Mouse (Mus musculus) embryonic facial prominence, embryonic 12.5 days (tissue): ENCODE results near the gene Ddx46. TPM values are rescaled to one million over a fixed set of nuclear protein-coding genes. Genes with fewer than 3 reads are reported as not detected.
A peak's percentile ranks its signal among the peaks of the same experiment; 100 is the strongest.

Source experiments
- ATAC-seq: fragments of 200-750 bp; cut with Nextera tagmentation; 2 replicates; pipeline ENCODE4 v1.8.0; 2017; ENCODE audit not compliant: insufficient number of reproducible peaks, insufficient read depth, low FRiP score, low TSS enrichment
- H3K27ac ChIP-seq: fragments of 300-500 bp; sonication (generic); 2 replicates; pipeline ENCODE4 v1.5.1; 2016; ENCODE audit warnings: mild to moderate bottlenecking
- H3K27me3 ChIP-seq: fragments of 300-500 bp; sonication (generic); 2 replicates; pipeline ENCODE4 v1.6.1; 2016; ENCODE audit warnings: mild to moderate bottlenecking, moderate library complexity
- H3K36me3 ChIP-seq: fragments of 300-500 bp; sonication (generic); 2 replicates; pipeline ENCODE4 v1.6.1; 2016; ENCODE audit warnings: mild to moderate bottlenecking
- H3K4me1 ChIP-seq: fragments of 300-500 bp; sonication (generic); 2 replicates; pipeline ENCODE4 v1.6.1; 2016
- H3K4me2 ChIP-seq: fragments of 300-500 bp; sonication (generic); replicated peaks from 2 replicates; pipeline ENCODE4 v1.6.1; 2016; ENCODE audit warnings: mild to moderate bottlenecking, moderate library complexity
- H3K4me3 ChIP-seq: fragments of 300-500 bp; sonication (generic); 2 replicates; pipeline ENCODE4 v1.5.1; 2016; ENCODE audit warnings: mild to moderate bottlenecking
- H3K9ac ChIP-seq: fragments of 300-500 bp; sonication (generic); 2 replicates; pipeline ENCODE4 v1.6.1; 2016; ENCODE audit warnings: mild to moderate bottlenecking, moderate library complexity
- H3K9me3 ChIP-seq: fragments of 300-500 bp; sonication (generic); 2 replicates; pipeline ENCODE4 v1.6.1; 2016; ENCODE audit warnings: mild to moderate bottlenecking, moderate library complexity
- WGBS: fragments of 180-500 bp; shearing (Covaris S2); methylation state at CpG from one replicate; pipeline ENCODE4 v1.1.7; 2016; 5-methylcytosine and 5-hydroxymethylcytosine counted together
- polyA plus RNA-seq: library from polyadenylated mRNA; unstranded; fragments of >200 nt; fragmentation: Nextera tagmentation; extraction: Ambion mirVana; gene quantifications from 2 replicates; pipeline ENCODE4 v1.2.1, GENCODE M21; 2016

Ddx46 gene
- polyA plus RNA-seq, 1 experiment from 2014 or later: 42.4 TPM

DNA sequence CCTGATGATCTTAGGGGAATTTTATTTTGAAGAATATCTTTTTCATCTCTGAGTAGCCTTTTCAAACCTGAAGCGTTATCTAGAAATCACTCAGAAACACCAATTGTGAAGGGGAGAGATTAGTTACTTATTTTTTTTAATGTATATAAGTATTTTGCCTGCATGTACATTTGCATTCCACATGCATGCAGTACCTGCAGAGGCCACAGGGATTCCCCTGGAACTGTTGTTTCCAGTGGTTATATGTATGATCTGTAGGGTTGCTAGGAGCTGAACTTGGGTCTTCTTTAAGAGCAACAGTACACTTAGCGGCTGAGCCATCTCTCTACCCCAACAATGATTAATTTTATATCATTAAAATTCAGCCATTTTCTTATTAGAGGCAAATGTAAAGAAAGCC, 9.7 kb downstream of the Ddx46 start:
- Histone ChIP-seq H3K4me3 (no peak overlapping the region), H3K4me1 (no peaks in the 10 kb centered on the region), H3K27me3 (no peaks in the 10 kb centered on the region), H3K9ac (no peak overlapping the region), H3K9me3 (no peaks in the 10 kb centered on the region), H3K27ac (no peak overlapping the region), H3K4me2 (no peak overlapping the region), H3K36me3 (peaks cover 66% of the 10 kb centered on the region)
- no peak for ATAC-seq
- 95% methylated on average over 2 of the region's 2 CpGs for whole genome bisulfite sequencing

DNA sequence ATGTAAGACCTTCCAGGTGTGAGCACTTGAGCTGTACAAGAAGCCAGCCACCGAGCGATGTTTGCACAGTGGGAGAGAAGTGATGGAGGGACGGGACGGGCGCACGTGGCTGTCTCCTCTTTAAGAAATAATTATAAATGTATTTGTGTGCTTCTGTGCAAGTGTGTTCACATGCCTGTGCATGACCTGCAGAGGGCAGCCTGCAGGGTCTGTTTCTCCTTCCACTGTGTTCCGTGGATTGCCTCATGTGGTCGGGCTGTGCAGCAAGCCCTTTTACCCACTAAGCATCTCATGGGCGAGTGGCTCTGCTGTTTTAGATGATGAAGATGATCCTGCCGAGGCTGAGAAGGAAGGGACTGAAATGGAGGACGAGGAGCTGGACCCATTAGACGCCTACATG, 15.3 kb downstream of the Ddx46 start:
- no peaks in the 10 kb centered on the region for H3K4me1 ChIP-seq
- H3K27me3 ChIP-seq: no peaks in the 10 kb centered on the region
- no peaks in the 10 kb centered on the region for H3K9me3 ChIP-seq
- no peak for ATAC-seq
- no peak overlapping the region for H3K4me2 ChIP-seq
- peaks cover 98% of the 10 kb centered on the region for H3K36me3 ChIP-seq
- H3K9ac ChIP-seq: no peak overlapping the region
- 90% methylated on average over 12 of the region's 12 CpGs for WGBS
- no peak overlapping the region for H3K4me3 ChIP-seq
- H3K27ac ChIP-seq: no peak overlapping the region

DNA sequence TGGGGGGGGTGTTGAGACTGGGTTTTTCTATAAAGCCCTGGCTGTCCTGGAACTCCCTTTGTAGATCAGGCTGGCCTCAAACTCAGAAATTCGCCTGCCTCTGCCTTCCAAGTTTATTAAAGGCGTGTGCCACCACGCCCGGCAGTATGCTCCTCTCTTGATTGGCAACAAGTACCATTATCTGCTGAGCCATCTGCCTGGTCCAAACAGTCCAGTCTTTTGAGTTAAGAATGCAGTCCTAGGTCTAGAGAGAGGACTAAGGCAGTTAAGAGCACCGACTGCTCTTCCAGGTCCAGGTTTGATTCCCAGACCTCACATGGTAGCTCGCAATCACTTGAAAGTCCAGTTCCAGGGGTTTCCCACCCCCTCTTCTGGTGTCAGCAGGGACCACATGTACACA, 16.2 kb downstream of the Ddx46 start:
- Histone ChIP-seq H3K9me3 (no peaks in the 10 kb centered on the region), H3K36me3 (peaks cover 98% of the 10 kb centered on the region), H3K9ac (no peak overlapping the region), H3K27ac (no peak overlapping the region), H3K27me3 (no peaks in the 10 kb centered on the region), H3K4me3 (no peak overlapping the region), H3K4me2 (no peak overlapping the region), H3K4me1 (no peaks in the 10 kb centered on the region)
- no peak for ATAC-seq
- WGBS: 90% methylated on average over 6 of the region's 6 CpGs

DNA sequence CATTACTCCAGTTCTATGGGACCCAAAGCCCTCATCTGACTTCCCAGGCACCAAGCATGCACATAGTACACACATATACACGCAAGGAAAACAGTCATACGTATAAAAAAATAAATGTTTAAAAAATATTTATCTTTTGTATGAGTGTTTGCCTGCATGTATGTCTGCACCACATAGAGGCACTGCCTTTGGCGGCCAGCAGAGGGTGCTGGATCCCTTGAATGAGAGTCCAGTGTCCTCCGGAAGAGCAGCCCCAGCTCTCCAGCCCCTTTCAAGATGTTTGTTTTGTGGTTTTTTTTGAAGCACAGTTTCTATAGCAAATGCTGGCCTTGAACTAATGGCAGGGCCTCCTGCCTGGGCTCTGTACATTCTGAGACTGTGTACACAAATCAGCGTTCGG, 33.7 kb downstream of the Ddx46 start:
- Histone ChIP-seq H3K27me3 (no peaks in the 10 kb centered on the region), H3K4me3 (no peak overlapping the region), H3K4me2 (no peak overlapping the region), H3K9me3 (no peaks in the 10 kb centered on the region), H3K36me3 (peaks cover 88% of the 10 kb centered on the region), H3K4me1 (no peaks in the 10 kb centered on the region), H3K27ac (no peak overlapping the region), H3K9ac (no peak overlapping the region)
- ATAC-seq: no peak
- WGBS: 85% methylated on average over 6 of the region's 6 CpGs

DNA sequence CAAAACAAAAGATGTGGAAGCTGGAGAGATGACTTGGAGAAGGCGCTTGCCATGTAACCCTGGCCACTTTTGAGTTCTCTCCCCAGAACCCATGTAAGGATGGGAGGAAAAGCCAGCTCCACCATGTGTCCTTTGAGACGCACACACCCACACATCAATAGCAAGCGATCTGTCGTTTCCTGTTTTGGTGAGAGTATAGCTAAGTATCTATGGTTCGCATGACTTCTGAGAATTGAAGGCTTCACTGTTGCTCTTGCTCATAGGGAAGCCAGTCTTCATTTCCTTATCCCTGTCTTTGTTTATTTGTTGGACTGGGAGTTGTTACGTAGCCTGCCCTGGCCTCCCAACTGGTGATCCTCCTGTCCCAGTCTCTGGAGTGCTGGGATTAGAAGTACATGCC, 37.9 kb downstream of the Ddx46 start:
- no peaks in the 10 kb centered on the region for H3K27me3 ChIP-seq
- H3K4me1 ChIP-seq: no peaks in the 10 kb centered on the region
- H3K9me3 ChIP-seq: no peaks in the 10 kb centered on the region
- H3K36me3 ChIP-seq: peaks cover 88% of the 10 kb centered on the region
- H3K4me2 ChIP-seq: no peak overlapping the region
- no peak for ATAC-seq
- 94% methylated on average over 6 of the region's 6 CpGs for WGBS
- no peak overlapping the region for H3K9ac ChIP-seq
- H3K4me3 ChIP-seq: no peak overlapping the region
- H3K27ac ChIP-seq: no peak overlapping the region

DNA sequence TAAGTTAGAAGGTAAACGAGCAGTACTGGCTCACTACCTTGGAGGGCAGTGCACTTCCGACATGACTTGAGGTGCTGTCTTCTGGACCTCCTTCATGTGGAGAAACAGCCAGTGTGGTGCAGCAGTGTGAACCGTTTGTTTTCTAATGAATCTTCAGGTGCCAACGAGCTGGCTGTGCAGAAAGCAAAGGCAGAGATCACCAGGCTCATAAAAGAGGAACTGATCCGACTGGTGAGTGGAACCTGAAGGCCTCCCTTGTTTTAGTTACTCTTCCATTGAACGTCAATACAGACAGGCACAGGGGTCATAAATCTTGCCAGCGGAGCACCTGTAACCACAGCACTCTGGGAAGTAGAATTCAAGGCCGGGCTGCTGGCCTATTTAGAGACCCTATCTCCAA, 42.5 kb downstream of the Ddx46 start:
- no peaks in the 10 kb centered on the region for H3K27me3 ChIP-seq
- H3K36me3 ChIP-seq: peaks cover 80% of the 10 kb centered on the region
- H3K27ac ChIP-seq: no peak overlapping the region
- no peaks in the 10 kb centered on the region for H3K4me1 ChIP-seq
- no peak overlapping the region for H3K4me3 ChIP-seq
- WGBS: 88% methylated on average over 8 of the region's 8 CpGs
- ATAC-seq: no peak
- H3K9ac ChIP-seq: no peak overlapping the region
- H3K9me3 ChIP-seq: no peaks in the 10 kb centered on the region
- H3K4me2 ChIP-seq: no peak overlapping the region

DNA sequence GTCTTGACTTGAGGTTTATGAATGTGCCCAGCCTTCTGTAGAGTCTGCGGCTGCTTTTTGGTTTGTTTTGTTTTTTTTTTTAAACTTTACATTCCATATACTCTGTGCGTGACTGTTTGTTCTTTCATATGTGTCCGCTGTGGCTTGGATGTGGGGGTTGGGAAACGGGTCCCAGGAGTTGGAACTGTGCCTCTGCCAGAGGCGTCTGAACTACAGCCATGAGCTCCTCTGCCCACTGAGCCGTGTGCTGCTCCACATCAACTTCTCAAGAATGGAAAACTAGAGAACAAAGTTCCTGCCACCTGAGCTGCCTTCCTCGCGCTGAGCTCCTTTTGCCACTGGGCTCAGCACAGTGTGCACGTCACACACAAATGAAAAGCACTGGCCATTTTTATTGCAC, 47.4 kb downstream of the Ddx46 start:
- Histone ChIP-seq H3K9ac (no peak overlapping the region), H3K9me3 (no peaks in the 10 kb centered on the region), H3K4me3 (no peak overlapping the region), H3K4me2 (no peak overlapping the region), H3K27ac (no peak overlapping the region), H3K4me1 (peaks cover 5% of the 10 kb centered on the region; the same call in 1 of the 2 replicates), H3K27me3 (no peaks in the 10 kb centered on the region), H3K36me3 (peaks cover 38% of the 10 kb centered on the region)
- no peak for ATAC-seq
- 85% methylated on average over 9 of the region's 9 CpGs for WGBS

DNA sequence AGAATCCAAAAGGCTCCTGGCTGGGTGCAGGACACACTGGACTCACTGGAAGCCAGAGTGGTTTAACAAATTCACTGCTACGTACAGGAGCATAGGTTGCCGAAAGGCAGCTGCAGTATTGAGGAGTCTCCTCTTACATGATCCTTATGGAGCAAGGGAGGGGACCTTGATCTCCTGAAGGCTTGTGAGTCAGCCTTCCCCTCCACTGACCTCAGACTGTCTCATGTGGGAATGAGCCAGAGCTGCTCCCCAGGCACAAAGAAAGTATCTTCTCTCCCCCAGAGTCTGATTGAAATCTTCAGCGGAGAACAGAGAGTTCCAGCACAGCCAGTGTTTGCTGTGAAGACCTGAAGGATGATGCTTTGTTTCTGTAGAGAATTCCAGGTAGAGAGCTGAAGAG, 48.8 kb downstream of the Ddx46 start:
- no peak overlapping the region for H3K4me2 ChIP-seq
- 86% methylated on average over 3 of the region's 3 CpGs for WGBS
- peaks cover 24% of the 10 kb centered on the region for H3K36me3 ChIP-seq
- H3K27ac ChIP-seq: no peak overlapping the region
- H3K27me3 ChIP-seq: no peaks in the 10 kb centered on the region
- no peak for ATAC-seq
- H3K9ac ChIP-seq: no peak overlapping the region
- no peak overlapping the region for H3K4me3 ChIP-seq
- H3K9me3 ChIP-seq: no peaks in the 10 kb centered on the region
- peaks cover 5% of the 10 kb centered on the region; the same call in 1 of the 2 replicates for H3K4me1 ChIP-seq

DNA sequence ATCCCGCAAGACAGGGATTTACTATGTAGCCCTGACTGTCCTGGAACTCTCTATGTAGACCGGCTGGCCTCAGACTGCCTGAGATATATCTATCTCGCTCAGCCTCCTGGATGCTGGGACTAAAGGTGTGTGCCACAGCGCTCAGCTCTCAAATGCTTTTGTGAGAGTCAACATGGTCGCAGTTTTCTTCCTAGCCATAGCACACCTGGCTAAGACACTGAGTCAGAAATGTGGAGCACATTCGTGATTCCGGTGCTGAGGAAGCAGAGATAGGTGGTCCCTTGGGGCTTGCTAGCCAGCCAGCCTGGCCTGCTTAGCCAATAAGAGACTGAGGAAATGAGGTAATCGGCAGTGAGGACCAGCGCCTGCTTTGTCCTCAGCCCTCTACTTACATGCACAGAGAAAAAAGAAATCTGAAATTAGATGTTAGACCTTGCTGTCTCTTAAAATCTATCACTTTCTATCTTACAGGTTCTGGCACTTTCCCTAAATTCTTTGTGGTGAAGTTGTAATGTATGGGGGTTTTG, 51.3 kb downstream of the Ddx46 start:
- Histone ChIP-seq H3K9me3 (no peaks in the 10 kb centered on the region), H3K4me1 (peaks cover 5% of the 10 kb centered on the region; the same call in 1 of the 2 replicates), H3K27me3 (no peaks in the 10 kb centered on the region), H3K36me3 (peaks cover 3% of the 10 kb centered on the region; the same call in 1 of the 2 replicates), H3K27ac (no peak overlapping the region), H3K9ac (no peak overlapping the region), H3K4me3 (no peak overlapping the region), H3K4me2 (no peak overlapping the region)
- no peak for ATAC-seq
- WGBS: 63% methylated on average over 9 of the region's 9 CpGs

DNA sequence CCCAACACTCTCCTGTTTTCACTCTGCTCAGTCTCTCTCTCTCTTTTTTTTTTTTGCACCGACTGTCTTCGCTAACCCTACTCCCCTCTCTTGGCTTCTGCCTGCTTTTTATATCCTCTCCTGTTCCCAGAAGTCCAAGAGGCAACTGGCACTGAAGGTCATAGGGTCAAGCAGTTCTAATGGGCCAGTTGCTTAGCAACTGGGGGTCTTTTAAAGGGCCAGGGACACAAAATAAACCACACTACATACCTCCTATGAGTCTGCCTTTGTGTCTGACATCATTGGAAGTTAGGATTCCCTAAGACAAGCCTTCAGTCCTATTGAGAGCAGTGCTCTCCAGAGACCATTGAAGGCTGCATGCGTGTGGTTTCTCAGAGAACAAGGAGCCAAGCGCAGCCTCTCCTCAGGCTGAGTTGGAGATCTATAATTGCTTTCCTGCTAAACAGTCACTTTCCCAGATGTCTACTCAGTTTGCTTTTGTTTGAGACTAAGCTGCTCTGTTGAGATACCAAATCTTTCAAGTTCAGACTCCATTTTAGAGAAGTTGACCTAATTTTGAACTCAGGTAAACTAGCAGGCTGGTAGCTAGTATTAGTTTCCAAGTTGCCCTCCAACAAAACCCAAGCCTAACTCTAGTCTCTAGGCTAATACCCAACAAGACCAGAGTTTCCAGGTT, 53.2 kb downstream of the Ddx46 start:
- H3K27ac ChIP-seq: no peak overlapping the region
- H3K4me3 ChIP-seq: no peak overlapping the region
- no peak overlapping the region for H3K4me2 ChIP-seq
- no peak overlapping the region for H3K9ac ChIP-seq
- no peaks in the 10 kb centered on the region for H3K27me3 ChIP-seq
- ATAC-seq: no peak
- H3K4me1 ChIP-seq: peaks cover 5% of the 10 kb centered on the region; the same call in 1 of the 2 replicates
- H3K9me3 ChIP-seq: no peaks in the 10 kb centered on the region
- no peaks in the 10 kb centered on the region for H3K36me3 ChIP-seq
- 24% methylated on average over 4 of the region's 4 CpGs for WGBS

DNA sequence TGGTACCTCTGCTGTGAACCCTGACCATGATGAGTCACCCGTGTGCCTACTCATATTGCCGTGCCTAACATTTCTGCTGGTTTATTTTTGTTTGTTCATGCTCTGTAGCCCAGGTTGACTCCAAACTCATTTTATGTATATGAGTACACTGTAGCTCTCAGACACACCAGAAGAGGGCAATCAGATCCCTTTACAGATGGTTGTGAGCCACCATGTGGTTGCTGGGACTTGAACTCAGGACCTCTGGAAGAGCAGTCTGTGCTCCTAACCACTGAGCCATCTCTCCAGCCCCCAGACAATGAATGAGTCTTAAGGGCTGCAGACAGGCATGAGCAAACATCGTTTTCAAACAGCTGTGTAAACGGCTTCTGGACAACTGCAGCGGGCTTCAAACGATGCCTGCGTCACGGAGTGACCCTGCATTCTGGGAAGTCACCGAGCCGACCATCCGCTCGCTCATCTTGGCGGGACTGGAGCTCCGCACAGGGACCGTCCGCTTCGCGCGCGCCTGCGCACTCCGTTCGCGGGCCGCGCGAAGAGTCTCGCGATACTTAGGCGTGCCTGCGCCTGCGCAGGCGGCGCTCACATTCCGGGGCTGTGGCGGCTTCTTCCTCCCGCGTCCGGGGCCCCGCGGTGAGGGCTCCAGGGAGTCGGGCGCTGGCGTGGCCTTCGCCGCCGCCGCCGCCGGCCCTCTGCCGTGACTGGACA, 57.9 kb downstream of the Ddx46 start, which contains the start of gene B230219D22Rik:
Gene B230219D22Rik (plus strand): TSS at position 590 of the 708 bp plus-strand sequence.
- no peaks in the 10 kb centered on the region for H3K36me3 ChIP-seq
- 2% methylated on average over 51 of the region's 51 CpGs for WGBS
- H3K27me3 ChIP-seq: no peaks in the 10 kb centered on the region
- H3K4me3 ChIP-seq: peak within 1 kb of the TSS; percentile 99
- peak within 1 kb of the TSS; percentile 100 for H3K9ac ChIP-seq
- ATAC-seq: peak; percentile 97
- no peaks in the 10 kb centered on the region for H3K9me3 ChIP-seq
- H3K27ac ChIP-seq: peak within 1 kb of the TSS; percentile 98
- H3K4me2 ChIP-seq: peak within 1 kb of the TSS; percentile 62
- H3K4me1 ChIP-seq: peaks cover 15% of the 10 kb centered on the region

DNA sequence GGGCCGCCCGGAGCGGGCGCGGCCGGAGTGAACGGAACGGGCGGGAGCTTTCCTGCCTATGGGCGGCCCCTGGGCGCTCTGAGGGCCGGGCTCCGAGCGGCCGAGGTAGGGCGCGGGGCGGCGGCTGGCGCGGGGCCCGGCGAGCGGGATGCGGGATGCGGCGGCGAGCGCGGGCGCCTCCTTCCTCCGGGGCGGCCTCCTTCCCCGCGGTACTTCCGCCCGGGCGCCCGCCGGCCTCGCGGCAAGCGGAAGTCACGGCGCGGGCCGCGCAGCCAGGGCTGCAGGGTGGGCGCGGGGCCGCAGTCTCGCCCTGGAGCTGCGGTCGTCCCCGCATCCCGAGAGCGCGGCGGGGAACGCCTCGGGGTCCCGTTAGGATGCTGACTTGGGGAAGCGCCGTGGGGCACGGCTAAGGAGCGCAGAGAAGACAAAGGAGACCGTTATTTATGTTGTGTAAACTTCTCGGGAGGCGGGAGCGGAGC, 58.5 kb downstream of the Ddx46 start:
- no peaks in the 10 kb centered on the region for H3K9me3 ChIP-seq
- H3K36me3 ChIP-seq: no peaks in the 10 kb centered on the region
- peak overlapping the region; percentile 98 for H3K27ac ChIP-seq
- peak overlapping the region; percentile 100 for H3K9ac ChIP-seq
- H3K4me1 ChIP-seq: peaks cover 15% of the 10 kb centered on the region
- H3K27me3 ChIP-seq: no peaks in the 10 kb centered on the region
- H3K4me3 ChIP-seq: peak overlapping the region; percentile 99
- H3K4me2 ChIP-seq: peak overlapping the region; percentile 62
- WGBS: 1% methylated on average over 59 of the region's 70 CpGs
- ATAC-seq: peak; percentile 58; the same call in 1 of the 2 replicates
